11 mouse cellular contexts compared by ENCODE assay signal in the genomic region with DNA sequence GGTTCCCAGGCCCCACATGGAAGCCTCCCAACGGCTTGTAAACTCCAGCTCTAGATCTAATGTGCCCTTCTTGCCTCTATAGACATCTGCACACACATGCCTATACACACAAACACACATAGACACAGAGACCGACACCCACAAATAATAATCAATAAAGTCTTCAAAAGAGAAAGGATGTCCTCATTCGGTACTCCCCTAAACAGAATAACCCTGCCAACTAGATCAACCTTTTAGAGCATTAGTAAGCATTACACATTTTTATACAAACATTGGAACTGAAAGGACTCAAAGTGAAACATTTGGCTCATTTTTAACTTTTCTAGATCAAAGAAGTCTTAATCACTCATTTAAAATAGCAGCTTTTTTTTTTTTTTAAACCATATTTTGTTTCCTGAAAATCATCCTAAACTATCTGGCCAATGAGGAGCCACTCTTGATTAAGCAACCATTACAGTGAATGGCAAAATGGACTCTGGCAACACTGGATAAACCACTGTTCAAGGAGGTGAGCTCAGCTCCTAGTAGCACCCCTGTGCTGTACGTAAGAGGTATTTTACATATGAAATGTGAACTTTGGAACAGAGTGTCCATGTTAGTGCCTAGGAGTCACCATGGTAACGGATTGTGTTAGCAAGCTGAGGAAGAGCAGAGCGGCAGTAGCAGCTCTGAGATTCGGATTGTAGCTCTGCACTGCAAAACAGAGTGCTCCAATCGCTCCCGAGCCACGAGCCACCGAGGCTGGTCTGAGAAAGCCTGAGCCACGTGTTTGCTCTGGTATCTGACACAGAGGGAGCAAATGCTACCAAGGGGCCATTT. TPM values are rescaled to one million over a fixed set of nuclear protein-coding genes. Genes with fewer than 3 reads are reported as not detected.
DNase-seq lines count a peak whose midpoint lies in the region; ATAC-seq lines count a peak whose summit lies in the region.
"Had no signal": no experiment of that assay in that cellular context is flagged by ENCODE, and none has a peak within 500 bp of the region (broad histone marks: within the 10 kb centered on the region; RNA-seq: fewer than 3 reads in every experiment).

No protein-coding gene starts in this region.

- peak; percentile 92 for ATAC-seq in liver, embryonic 16.5 days (ENCODE audit: low read depth)
- ATAC-seq in monocyte, adult 5-6 weeks (replicated peaks; ENCODE audit: insufficient number of reproducible peaks, low FRiP score, low TSS enrichment, poor library complexity, severe bottlenecking), result no peak

- H3K27me3 ChIP-seq in heart, embryonic 10.5 days (ENCODE audit: insufficient read depth, poor library complexity, severe bottlenecking), result no peaks in the 10 kb centered on the region
- no peaks in the 10 kb centered on the region for H3K27me3 ChIP-seq in liver, embryonic 16.5 days (ENCODE audit: control insufficient read depth, insufficient read depth, low read depth, low read length)
- H3K27me3 ChIP-seq: embryonic facial prominence, embryonic 12.5 days; heart, embryonic 15.5 days; limb, embryonic 13.5 days had no signal

- 0 out of 2 replicates have a peak overlapping the region, but pooled peaks have one; percentile 27 for H3K4me2 ChIP-seq in liver, embryonic 16.5 days (ENCODE audit: low read depth, low read length)
- H3K4me2 ChIP-seq: embryonic facial prominence, embryonic 12.5 days; heart, embryonic 15.5 days; limb, embryonic 13.5 days had no signal

- no peaks in the 10 kb centered on the region for H3K9me3 ChIP-seq in heart, embryonic 10.5 days
- no peaks in the 10 kb centered on the region for H3K9me3 ChIP-seq in liver, embryonic 16.5 days (replicated peaks; ENCODE audit: control insufficient read depth, low read length)
- H3K9me3 ChIP-seq: embryonic facial prominence, embryonic 12.5 days; heart, embryonic 15.5 days; limb, embryonic 13.5 days had no signal

- H3K36me3 ChIP-seq in heart, embryonic 10.5 days, result no peaks in the 10 kb centered on the region
- H3K36me3 ChIP-seq in liver, embryonic 16.5 days (ENCODE audit: control insufficient read depth, insufficient read depth), result no peaks in the 10 kb centered on the region
- H3K36me3 ChIP-seq: embryonic facial prominence, embryonic 12.5 days; heart, embryonic 15.5 days; limb, embryonic 13.5 days had no signal

- H3K4me1 ChIP-seq in heart, embryonic 10.5 days, result peaks cover 38% of the 10 kb centered on the region
- H3K4me1 ChIP-seq in liver, embryonic 16.5 days (ENCODE audit: control insufficient read depth, low read depth, low read length), result peaks cover 9% of the 10 kb centered on the region

- no peak overlapping the region for H3K27ac ChIP-seq in heart, embryonic 10.5 days
- H3K27ac ChIP-seq in liver, embryonic 16.5 days (ENCODE audit: low read length), result no peak overlapping the region
- H3K27ac ChIP-seq: embryonic facial prominence, embryonic 12.5 days; heart, embryonic 15.5 days; limb, embryonic 13.5 days had no signal

- no peak overlapping the region for H3K9ac ChIP-seq in liver, embryonic 16.5 days (ENCODE audit: low read depth, low read length)
- H3K9ac ChIP-seq: embryonic facial prominence, embryonic 12.5 days; heart, embryonic 15.5 days; limb, embryonic 13.5 days had no signal

- WGBS in heart, embryonic 10.5 days, result 80% methylated on average over 12 of the region's 12 CpGs
- WGBS in liver, embryonic 16.5 days (ENCODE audit: insufficient replicate concordance), result 63% methylated on average over 12 of the region's 12 CpGs

- no peak overlapping the region for H3K4me3 ChIP-seq in heart, embryonic 10.5 days
- H3K4me3 ChIP-seq in liver, embryonic 16.5 days (ENCODE audit: low read depth, low read length), result no peak overlapping the region
- H3K4me3 ChIP-seq: embryonic facial prominence, embryonic 12.5 days; heart, embryonic 15.5 days; limb, embryonic 13.5 days had no signal

- DNase-seq in heart, embryonic 10.5 days (ENCODE audit: low spot score), result peak; percentile 71
- no peak for DNase-seq in heart, adult 8-10 months (ENCODE audit: low spot score)
- DNase-seq in right cerebral cortex, adult 18-20 months, result peak; percentile 38
- no peak for DNase-seq in right cerebral cortex, postnatal 36 days (ENCODE audit: low spot score in 2 of 2)
- DNase-seq in telencephalon, adult 2 months (ENCODE audit: low read depth, low spot score), result peak; percentile 66
- no peak for DNase-seq in thymus, postnatal 10 days (ENCODE audit: low spot score in 2 of 2)

RNA-seq across cellular contexts. Expression of a gene that starts 30.6 kb away (rescaled TPM):
- polyA plus RNA-seq in heart, embryonic 10.5 days (2016; fragmentation: Nextera tagmentation; extraction: Ambion mirVana), result 41.5 and 45.9 TPM in 2 replicates
- 10 to 100 TPM; 48.4 to 62.8 (median 50.8) TPM for total RNA-seq in heart, adult 8-10 months (2022)
- polyA plus RNA-seq in liver, embryonic 16.5 days (2015; fragmentation: Nextera tagmentation; extraction: Ambion mirVana), result 28.8 and 30.7 TPM in 2 replicates
- total RNA-seq in monocyte, adult 5-6 weeks (2017), result 109 to 158 TPM (median 146 TPM) in 3 replicates

Comparison
In these comparisons a context has a peak if more than half of its experiments do, and no peak if none do; other contexts are left out.
1. DNase-seq: peak in heart, embryonic 10.5 days (single experiment), right cerebral cortex, adult 18-20 months (single experiment) and telencephalon, adult 2 months (single experiment); none in heart, adult 8-10 months (single experiment), right cerebral cortex, postnatal 36 days (0 of 2) and thymus, postnatal 10 days (0 of 2).